Mouse (Mus musculus) heart, embryonic 15.5 days (tissue): Measurements from ENCODE around the gene Card11. TPM values are rescaled to one million over a fixed set of nuclear protein-coding genes. Genes with fewer than 3 reads are reported as not detected.

Experiments
- ATAC-seq: fragments of 200-750 bp; cut with Nextera tagmentation; replicated peaks from 2 replicates; pipeline ENCODE4 v1.8.0; 2017; ENCODE audit warnings: low read depth, moderate TSS enrichment; ENCODE audit not compliant: insufficient number of reproducible peaks, insufficient read depth, low FRiP score
- H3K27ac ChIP-seq: fragments of 300-500 bp; sonication (generic); 2 replicates; pipeline ENCODE4 v1.5.1; 2015; ENCODE audit warnings: mild to moderate bottlenecking, inconsistent platforms
- H3K27me3 ChIP-seq: fragments of 300-500 bp; sonication (generic); 2 replicates; pipeline ENCODE4 v1.6.1; 2015; ENCODE audit warnings: inconsistent platforms
- H3K36me3 ChIP-seq: fragments of 300-500 bp; sonication (generic); 2 replicates; pipeline ENCODE4 v1.6.1; 2015; ENCODE audit warnings: mild to moderate bottlenecking, inconsistent platforms
- H3K4me1 ChIP-seq: fragments of 300-500 bp; sonication (generic); replicated peaks from 2 replicates; pipeline ENCODE4 v1.6.1; 2015; ENCODE audit warnings: inconsistent platforms
- H3K4me2 ChIP-seq: fragments of 300-500 bp; sonication (generic); 2 replicates; pipeline ENCODE4 v1.6.1; 2015; ENCODE audit warnings: inconsistent platforms, mild to moderate bottlenecking, moderate library complexity
- H3K4me3 ChIP-seq: fragments of 300-500 bp; sonication (generic); 2 replicates; pipeline ENCODE4 v1.5.1; 2015; ENCODE audit warnings: mild to moderate bottlenecking, inconsistent platforms
- H3K9ac ChIP-seq: fragments of 300-500 bp; sonication (generic); 2 replicates; pipeline ENCODE4 v1.6.1; 2015; ENCODE audit warnings: mild to moderate bottlenecking, inconsistent platforms
- H3K9me3 ChIP-seq: fragments of 300-500 bp; sonication (generic); replicated peaks from 2 replicates; pipeline ENCODE4 v1.6.1; 2016; ENCODE audit warnings: inconsistent platforms
- WGBS: fragments of 180-500 bp; shearing (Covaris S2); methylation state at CpG from one replicate; pipeline ENCODE4 v1.1.7; 2015; ENCODE audit warnings: mixed read lengths; 5-methylcytosine and 5-hydroxymethylcytosine counted together
- polyA plus RNA-seq: library from polyadenylated mRNA; unstranded; fragments of >200 nt; fragmentation: Nextera tagmentation; extraction: Ambion mirVana; gene quantifications from 2 replicates; pipeline ENCODE4 v1.2.1, GENCODE M21; 2015

Gene Card11
- polyA plus RNA-seq, result 0.29 and 0.60 TPM in 2 replicates

- no peak within 1 kb of the TSS for H3K4me3 ChIP-seq
- no peak within 1 kb of the TSS for H3K9ac ChIP-seq
- H3K4me1 ChIP-seq, result no peaks in the 10 kb centered on the region
- H3K27ac ChIP-seq, result no peak within 1 kb of the TSS
- H3K4me2 ChIP-seq, result no peak within 1 kb of the TSS
- H3K27me3 ChIP-seq, result no peaks in the 10 kb centered on the region
- ATAC-seq, result 0 out of 2 replicates have a peak, but pooled peaks have one; percentile 27
- WGBS, result 57% methylated on average over 10 of the region's 10 CpGs
- no peaks in the 10 kb centered on the region for H3K9me3 ChIP-seq
- no peaks in the 10 kb centered on the region for H3K36me3 ChIP-seq
Observed at GRCm38 (mm10) chr5:141000349-141000748, at the start of gene Card11. TSS of gene Card11 (minus strand) at chr5:141000582.

- Histone ChIP-seq H3K4me3 (no peak overlapping the region), H3K4me1 (no peaks in the 10 kb centered on the region), H3K36me3 (no peaks in the 10 kb centered on the region), H3K27ac (no peak overlapping the region), H3K4me2 (no peak overlapping the region), H3K9me3 (no peaks in the 10 kb centered on the region), H3K27me3 (no peaks in the 10 kb centered on the region), H3K9ac (no peak overlapping the region)
- whole genome bisulfite sequencing, result 80% methylated on average over 13 of the region's 13 CpGs
- ATAC-seq, result no peak
Observed at GRCm38 (mm10) chr5:141047651-141048218, 47.4 kb upstream of the Card11 start.

DNA sequence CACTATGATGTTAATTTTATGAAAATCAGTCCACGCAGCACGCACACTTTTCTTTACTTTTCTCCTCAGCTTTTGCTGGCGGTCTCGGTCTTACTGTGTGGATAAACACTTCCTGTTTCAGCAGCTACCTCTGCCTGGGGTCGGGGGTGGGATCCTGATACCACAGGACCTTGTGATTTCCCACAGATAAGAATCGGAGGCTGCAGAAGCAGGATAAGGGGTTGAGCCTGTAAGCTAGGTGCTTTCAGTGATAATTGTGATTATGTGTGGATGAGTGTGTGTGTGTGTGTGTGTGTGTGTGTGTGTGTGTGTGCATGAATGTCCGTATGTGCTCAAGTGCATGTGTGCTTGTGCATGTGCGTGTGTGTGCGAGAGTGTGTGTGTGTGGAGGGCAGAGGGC, 44.6 kb upstream of the Card11 start:
- no peak overlapping the region for H3K9ac ChIP-seq
- H3K4me1 ChIP-seq, result no peaks in the 10 kb centered on the region
- WGBS, result 67% methylated on average over 9 of the region's 9 CpGs
- no peak overlapping the region for H3K4me3 ChIP-seq
- H3K9me3 ChIP-seq, result no peaks in the 10 kb centered on the region
- H3K27me3 ChIP-seq, result no peaks in the 10 kb centered on the region
- no peak for ATAC-seq
- no peaks in the 10 kb centered on the region for H3K36me3 ChIP-seq
- no peak overlapping the region for H3K4me2 ChIP-seq
- H3K27ac ChIP-seq, result no peak overlapping the region

GRCm38 (mm10) chr5:141043654-141044447, 43.5 kb upstream of the Card11 start:
- Histone ChIP-seq H3K9ac (no peak overlapping the region), H3K27ac (no peak overlapping the region), H3K4me3 (no peak overlapping the region), H3K36me3 (no peaks in the 10 kb centered on the region), H3K27me3 (0 out of 2 replicates have a peak, but pooled peaks cover 2% of the 10 kb centered on the region), H3K4me2 (peak overlapping the region; percentile 28; the same call in 1 of the 2 replicates), H3K4me1 (no peaks in the 10 kb centered on the region), H3K9me3 (no peaks in the 10 kb centered on the region)
- WGBS, result 53% methylated on average over 19 of the region's 19 CpGs
- no peak for ATAC-seq

- H3K9ac ChIP-seq, result no peak overlapping the region
- H3K9me3 ChIP-seq, result no peaks in the 10 kb centered on the region
- H3K36me3 ChIP-seq, result no peaks in the 10 kb centered on the region
- no peak overlapping the region for H3K4me2 ChIP-seq
- WGBS, result 88% methylated on average over 4 of the region's 4 CpGs
- H3K4me1 ChIP-seq, result no peaks in the 10 kb centered on the region
- H3K27ac ChIP-seq, result no peak overlapping the region
- no peak overlapping the region for H3K4me3 ChIP-seq
- ATAC-seq, result no peak
- H3K27me3 ChIP-seq, result 0 out of 2 replicates have a peak, but pooled peaks cover 4% of the 10 kb centered on the region
Observed at GRCm38 (mm10) chr5:141042406-141042805, 42.0 kb upstream of the Card11 start.

DNA sequence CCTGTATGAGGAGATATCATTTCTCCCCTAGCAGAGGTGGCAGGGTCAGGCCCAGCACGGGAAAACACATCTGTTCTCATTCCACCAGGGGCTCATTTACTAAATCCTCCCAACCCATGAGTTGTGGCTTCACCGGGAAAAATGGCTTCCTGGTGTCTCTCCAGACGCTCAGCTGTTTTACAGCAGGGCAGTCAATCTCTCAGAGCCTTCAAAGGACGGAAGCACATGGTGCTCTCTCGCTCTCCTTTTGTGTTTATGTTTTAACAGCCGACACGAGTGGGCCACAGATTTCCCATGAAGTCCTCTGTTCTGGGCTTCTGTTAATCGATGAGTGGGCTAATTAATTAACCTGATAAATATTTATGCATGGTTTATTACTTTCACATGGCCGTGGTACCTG, 40.5 kb upstream of the Card11 start:
- Histone ChIP-seq H3K4me1 (no peaks in the 10 kb centered on the region), H3K9ac (no peak overlapping the region), H3K36me3 (no peaks in the 10 kb centered on the region), H3K4me3 (no peak overlapping the region), H3K9me3 (no peaks in the 10 kb centered on the region), H3K27ac (no peak overlapping the region), H3K4me2 (no peak overlapping the region), H3K27me3 (0 out of 2 replicates have a peak, but pooled peaks cover 4% of the 10 kb centered on the region)
- no peak for ATAC-seq
- WGBS, result 79% methylated on average over 9 of the region's 9 CpGs

- no peak overlapping the region for H3K4me2 ChIP-seq
- no peak overlapping the region for H3K9ac ChIP-seq
- ATAC-seq, result no peak
- WGBS, result 44% methylated on average over 1 of the region's 1 CpGs
- no peaks in the 10 kb centered on the region for H3K9me3 ChIP-seq
- H3K27ac ChIP-seq, result no peak overlapping the region
- H3K36me3 ChIP-seq, result no peaks in the 10 kb centered on the region
- no peaks in the 10 kb centered on the region for H3K4me1 ChIP-seq
- 0 out of 2 replicates have a peak, but pooled peaks cover 4% of the 10 kb centered on the region for H3K27me3 ChIP-seq
- H3K4me3 ChIP-seq, result no peak overlapping the region
Observed at GRCm38 (mm10) chr5:141038342-141038741, 38.0 kb upstream of the Card11 start.

DNA sequence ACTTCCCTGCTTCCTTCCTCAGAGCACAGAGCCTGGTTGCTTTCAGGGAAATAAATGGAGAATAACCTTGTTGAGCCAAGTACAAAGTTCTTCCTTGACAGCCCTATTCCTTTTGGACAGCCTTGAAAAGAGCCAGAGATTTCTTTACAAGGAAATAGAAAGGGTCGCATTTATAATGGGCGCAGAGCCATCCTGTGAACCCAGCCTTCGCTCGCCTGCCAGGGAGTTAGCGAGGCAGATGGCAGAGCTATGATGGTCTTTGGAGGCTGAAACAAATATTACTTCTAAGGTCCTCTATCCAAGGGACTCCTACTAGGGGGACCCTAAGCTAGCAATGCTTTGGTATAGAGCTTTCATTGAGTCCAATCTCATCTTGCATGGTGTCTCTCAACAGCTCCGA, 35.0 kb upstream of the Card11 start:
- Histone ChIP-seq H3K4me3 (no peak overlapping the region), H3K9ac (no peak overlapping the region), H3K27me3 (0 out of 2 replicates have a peak, but pooled peaks cover 4% of the 10 kb centered on the region), H3K4me2 (no peak overlapping the region), H3K36me3 (no peaks in the 10 kb centered on the region), H3K27ac (no peak overlapping the region), H3K4me1 (no peaks in the 10 kb centered on the region), H3K9me3 (no peaks in the 10 kb centered on the region)
- 82% methylated on average over 6 of the region's 6 CpGs for WGBS
- no peak for ATAC-seq

DNA sequence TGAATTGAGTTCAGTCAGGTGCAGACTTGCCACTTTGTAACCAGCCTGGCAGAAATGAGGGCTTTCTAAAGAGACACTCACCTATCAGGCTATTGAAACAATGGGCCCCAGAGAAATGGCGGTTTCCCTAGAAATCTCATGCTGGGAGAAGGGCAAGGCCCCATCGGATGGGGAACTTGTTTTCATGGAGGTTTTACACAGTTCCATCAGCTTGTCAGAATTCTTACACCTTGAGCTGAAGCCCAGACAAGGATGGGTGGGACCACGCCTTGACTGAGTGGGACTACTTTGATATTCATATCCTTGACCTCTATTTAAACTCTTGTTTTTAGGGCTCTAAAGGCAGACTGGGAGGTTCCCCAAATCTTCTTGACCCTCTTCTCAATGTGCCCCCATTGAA, 33.9 kb upstream of the Card11 start:
- no peak for ATAC-seq
- Histone ChIP-seq H3K27ac (no peak overlapping the region), H3K36me3 (no peaks in the 10 kb centered on the region), H3K4me2 (no peak overlapping the region), H3K9ac (no peak overlapping the region), H3K4me3 (no peak overlapping the region), H3K27me3 (0 out of 2 replicates have a peak, but pooled peaks cover 4% of the 10 kb centered on the region), H3K4me1 (no peaks in the 10 kb centered on the region), H3K9me3 (no peaks in the 10 kb centered on the region)
- WGBS, result 55% methylated on average over 3 of the region's 3 CpGs

DNA sequence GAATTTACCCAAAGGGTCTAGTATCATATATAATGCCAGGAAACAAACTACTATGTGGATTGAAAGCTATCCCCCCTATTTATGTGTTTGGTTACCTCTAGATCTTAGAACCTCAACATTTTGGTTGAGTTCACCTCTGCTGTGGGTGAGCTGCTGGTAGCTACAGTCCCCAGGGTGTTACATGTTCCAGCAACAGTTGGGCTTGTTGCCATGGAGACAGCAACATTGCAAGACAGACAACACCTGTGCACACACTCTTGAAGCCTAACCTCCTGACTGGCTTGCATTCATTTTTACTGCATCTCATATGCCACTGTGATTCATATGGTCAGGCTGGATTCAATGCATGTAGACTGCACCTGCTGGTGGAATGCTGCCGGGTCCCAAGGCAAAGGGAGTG, 32.6 kb upstream of the Card11 start:
- no peak overlapping the region for H3K4me2 ChIP-seq

GRCm38 (mm10) chr5:141029364-141029763, 29.0 kb upstream of the Card11 start:
- no peak for ATAC-seq
- Histone ChIP-seq H3K4me2 (no peak overlapping the region), H3K27me3 (no peaks in the 10 kb centered on the region), H3K27ac (no peak overlapping the region), H3K9me3 (no peaks in the 10 kb centered on the region), H3K9ac (no peak overlapping the region), H3K4me3 (no peak overlapping the region), H3K4me1 (no peaks in the 10 kb centered on the region), H3K36me3 (no peaks in the 10 kb centered on the region)
- 88% methylated on average over 2 of the region's 2 CpGs for WGBS

More for the DNA sequence above, 32.6 kb upstream of the Card11 start:
- H3K9ac ChIP-seq, result no peak overlapping the region
- no peaks in the 10 kb centered on the region for H3K4me1 ChIP-seq
- WGBS, result 88% methylated on average over 1 of the region's 1 CpGs
- H3K36me3 ChIP-seq, result no peaks in the 10 kb centered on the region
- H3K4me3 ChIP-seq, result no peak overlapping the region
- no peak overlapping the region for H3K27ac ChIP-seq
- no peaks in the 10 kb centered on the region for H3K27me3 ChIP-seq
- ATAC-seq, result no peak
- no peaks in the 10 kb centered on the region for H3K9me3 ChIP-seq
